Mouse (Mus musculus) limb, embryonic 11.5 days (tissue): ENCODE data around the gene Papss1. TPM values are rescaled to one million over a fixed set of nuclear protein-coding genes. Genes with fewer than 3 reads are reported as not detected.

Experiments
- ATAC-seq: fragments of 200-750 bp; cut with Nextera tagmentation; 2 replicates; pipeline ENCODE4 v1.8.0; 2017; ENCODE audit warnings: low read depth; ENCODE audit not compliant: insufficient number of reproducible peaks, low FRiP score, low TSS enrichment
- DNase-seq: peaks from one replicate; pipeline ENCODE4 v3.0.0-alpha.2; 2015; ENCODE audit warnings: low spot score
- H3K27ac ChIP-seq: fragments of 300-500 bp; sonication (generic); replicated peaks from 2 replicates; pipeline ENCODE4 v1.5.1; 2014; ENCODE audit warnings: low read depth, mild to moderate bottlenecking, low read length
- H3K27me3 ChIP-seq: fragments of 300-500 bp; sonication (generic); 2 replicates; pipeline ENCODE4 v1.6.1; 2014; ENCODE audit warnings: mild to moderate bottlenecking, low read length, mixed read lengths; ENCODE audit not compliant: control insufficient read depth, insufficient read depth
- H3K36me3 ChIP-seq: fragments of 300-500 bp; sonication (generic); 2 replicates; pipeline ENCODE4 v1.6.1; 2014; ENCODE audit warnings: mild to moderate bottlenecking, low read length, moderate library complexity, mixed read lengths; ENCODE audit not compliant: control insufficient read depth, insufficient read depth
- H3K4me1 ChIP-seq: fragments of 300-500 bp; sonication (generic); 2 replicates; pipeline ENCODE4 v1.6.1; 2014; ENCODE audit warnings: low read length, mixed read lengths; ENCODE audit not compliant: control insufficient read depth, insufficient read depth
- H3K4me2 ChIP-seq: fragments of 300-500 bp; sonication (generic); 2 replicates; pipeline ENCODE4 v1.6.1; 2014; ENCODE audit warnings: low read depth, mild to moderate bottlenecking, moderate library complexity; ENCODE audit not compliant: severe bottlenecking
- H3K4me3 ChIP-seq: fragments of 300-500 bp; sonication (generic); 2 replicates; pipeline ENCODE4 v1.5.1; 2014; ENCODE audit warnings: low read depth, low read length
- H3K9ac ChIP-seq: fragments of 300-500 bp; sonication (generic); 2 replicates; pipeline ENCODE4 v1.6.1; 2014; ENCODE audit warnings: mild to moderate bottlenecking, low read length
- H3K9me3 ChIP-seq: fragments of 300-500 bp; sonication (generic); 2 replicates; pipeline ENCODE4 v1.6.1; 2016; ENCODE audit warnings: low read length; ENCODE audit not compliant: control insufficient read depth
- WGBS: fragments of 180-500 bp; shearing (Covaris S2); extraction: QIAGEN DNeasy Blood & Tissue Kit; methylation state at CpG from one replicate; pipeline ENCODE4 v1.1.7; 2014; 5-methylcytosine and 5-hydroxymethylcytosine counted together
- polyA plus RNA-seq: library from polyadenylated mRNA; unstranded; fragments of >200 nt; fragmentation: Nextera tagmentation; extraction: Ambion mirVana; gene quantifications from 2 replicates; pipeline ENCODE4 v1.2.1, GENCODE M21; 2014

Gene Papss1
- polyA plus RNA-seq, 1 experiment from 2014 or later: 107 TPM

DNA sequence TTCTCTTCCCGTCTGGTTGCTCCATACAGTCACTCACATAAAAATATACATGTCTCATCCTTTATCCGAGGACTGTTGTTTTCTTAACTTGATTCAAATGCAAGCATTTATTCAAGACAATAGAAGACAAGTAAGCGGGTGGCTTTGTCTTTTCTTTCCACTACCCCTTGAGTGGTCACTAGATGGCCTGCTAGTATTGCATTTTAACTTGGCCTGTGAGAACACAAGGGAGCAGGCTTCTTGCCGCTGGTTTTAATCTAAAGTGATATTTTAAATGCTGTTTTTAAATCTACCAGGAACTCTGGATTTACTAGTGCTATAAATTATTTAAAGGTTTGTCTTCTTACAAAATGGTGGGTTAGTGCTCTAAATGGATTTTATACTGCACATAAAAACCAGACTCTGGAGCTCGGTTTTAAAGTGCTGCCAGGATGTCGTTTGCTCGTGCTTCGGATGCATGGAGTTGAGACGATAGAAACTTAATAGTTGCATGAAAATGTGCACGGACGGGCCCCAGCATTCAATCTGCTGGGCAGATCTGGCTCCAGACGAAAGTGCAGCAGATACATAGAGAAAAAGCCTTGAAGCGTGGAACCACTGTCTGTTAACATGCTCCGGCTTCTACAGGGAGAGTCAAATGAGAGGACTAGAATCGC is 28.7 kb downstream of the Papss1 start:
- peak overlapping the region; percentile 45; the same call in 1 of the 2 replicates for H3K27ac ChIP-seq
- H3K36me3 ChIP-seq: peaks cover 9% of the 10 kb centered on the region
- no peak for ATAC-seq
- no peaks in the 10 kb centered on the region for H3K27me3 ChIP-seq
- WGBS: 48% methylated on average over 15 of the region's 15 CpGs
- peak; percentile 51 for DNase-seq
- no peak overlapping the region for H3K9ac ChIP-seq
- H3K4me1 ChIP-seq: no peaks in the 10 kb centered on the region
- no peaks in the 10 kb centered on the region for H3K9me3 ChIP-seq
- no peak overlapping the region for H3K4me2 ChIP-seq
- no peak overlapping the region for H3K4me3 ChIP-seq

DNA sequence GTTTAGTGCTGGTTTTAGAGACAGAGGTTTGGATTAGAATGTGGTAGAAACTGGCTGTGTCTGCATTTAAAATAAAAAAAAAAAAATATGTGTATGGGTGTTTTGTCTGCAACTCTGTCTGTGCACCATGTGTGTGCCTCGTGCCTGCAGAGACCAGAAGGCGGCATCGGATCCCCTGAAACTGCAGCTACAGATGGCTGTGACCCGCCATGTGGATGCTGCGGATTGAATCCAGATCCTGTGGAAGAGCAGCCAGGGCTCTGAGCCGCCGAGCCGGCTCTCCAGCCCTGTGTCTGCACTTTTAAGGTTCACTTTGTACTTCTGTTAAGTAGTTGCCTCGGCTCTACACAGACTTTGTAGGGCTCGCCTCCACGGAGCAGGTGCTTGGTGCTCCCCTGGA is 29.8 kb downstream of the Papss1 start:
- H3K4me3 ChIP-seq: no peak overlapping the region
- H3K4me2 ChIP-seq: no peak overlapping the region
- no peaks in the 10 kb centered on the region for H3K9me3 ChIP-seq
- H3K9ac ChIP-seq: no peak overlapping the region
- peaks cover 7% of the 10 kb centered on the region for H3K36me3 ChIP-seq
- no peak for DNase-seq
- no peaks in the 10 kb centered on the region for H3K27me3 ChIP-seq
- no peaks in the 10 kb centered on the region for H3K4me1 ChIP-seq
- WGBS: 84% methylated on average over 11 of the region's 11 CpGs
- no peak for ATAC-seq
- H3K27ac ChIP-seq: no peak overlapping the region

DNA sequence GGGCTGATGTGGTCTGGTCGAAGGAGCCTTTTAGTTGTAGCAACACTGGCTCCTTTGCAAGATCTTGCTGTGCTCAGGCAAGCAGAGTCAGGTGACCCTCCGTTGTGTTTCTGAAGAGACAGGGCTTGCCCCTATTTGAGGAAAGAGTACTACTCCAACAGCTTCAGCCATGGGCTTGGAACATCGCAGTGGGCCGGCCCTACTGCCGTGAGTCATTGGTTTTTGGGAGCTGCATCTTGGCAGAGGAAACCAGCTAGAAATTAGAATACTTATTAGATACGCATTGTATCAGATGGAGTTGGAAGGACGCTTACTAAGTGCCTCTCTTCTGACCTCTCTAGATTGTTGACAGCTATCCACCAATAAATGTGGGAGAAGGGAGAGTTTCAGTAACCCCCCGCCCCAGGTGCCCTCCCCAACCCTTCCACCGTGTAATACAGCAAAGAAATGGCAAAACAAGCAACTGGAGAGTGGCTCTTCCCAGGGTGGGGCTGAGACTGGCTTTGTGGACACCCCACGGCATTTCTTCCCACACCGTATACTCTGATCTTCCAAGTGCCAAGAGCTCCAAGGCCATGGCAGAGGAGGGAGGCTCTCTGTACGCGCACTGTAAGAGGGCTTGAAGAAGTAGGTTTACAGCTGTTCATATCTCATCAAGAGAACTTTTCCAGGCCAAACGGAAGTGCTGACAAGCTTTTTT is 31.1 kb downstream of the Papss1 start:
- DNase-seq: no peak
- Histone ChIP-seq H3K9ac (no peak overlapping the region), H3K27me3 (no peaks in the 10 kb centered on the region), H3K4me3 (no peak overlapping the region), H3K9me3 (no peaks in the 10 kb centered on the region), H3K36me3 (peaks cover 5% of the 10 kb centered on the region), H3K27ac (no peak overlapping the region), H3K4me1 (no peaks in the 10 kb centered on the region), H3K4me2 (no peak overlapping the region)
- no peak for ATAC-seq
- WGBS: 94% methylated on average over 14 of the region's 14 CpGs

- Histone ChIP-seq H3K36me3 (peaks cover 4% of the 10 kb centered on the region; the same call in 1 of the 2 replicates), H3K4me3 (no peak overlapping the region), H3K4me2 (no peak overlapping the region), H3K4me1 (no peaks in the 10 kb centered on the region), H3K27me3 (no peaks in the 10 kb centered on the region), H3K9me3 (no peaks in the 10 kb centered on the region), H3K27ac (no peak overlapping the region), H3K9ac (no peak overlapping the region)
- DNase-seq: no peak
- 93% methylated on average over 11 of the region's 11 CpGs for WGBS
- ATAC-seq: no peak
These were observed 36.2 kb downstream of the Papss1 start for GRCm38 (mm10) chr3:131600726-131601125.

GRCm38 (mm10) chr3:131601366-131601765 is 36.8 kb downstream of the Papss1 start:
- DNase-seq: no peak
- ATAC-seq: no peak
- H3K9ac ChIP-seq: no peak overlapping the region
- H3K4me2 ChIP-seq: no peak overlapping the region
- H3K27me3 ChIP-seq: no peaks in the 10 kb centered on the region
- no peaks in the 10 kb centered on the region for H3K4me1 ChIP-seq
- no peak overlapping the region for H3K4me3 ChIP-seq
- H3K27ac ChIP-seq: no peak overlapping the region
- peaks cover 4% of the 10 kb centered on the region; the same call in 1 of the 2 replicates for H3K36me3 ChIP-seq
- no peaks in the 10 kb centered on the region for H3K9me3 ChIP-seq
- 97% methylated on average over 1 of the region's 1 CpGs for WGBS

DNA sequence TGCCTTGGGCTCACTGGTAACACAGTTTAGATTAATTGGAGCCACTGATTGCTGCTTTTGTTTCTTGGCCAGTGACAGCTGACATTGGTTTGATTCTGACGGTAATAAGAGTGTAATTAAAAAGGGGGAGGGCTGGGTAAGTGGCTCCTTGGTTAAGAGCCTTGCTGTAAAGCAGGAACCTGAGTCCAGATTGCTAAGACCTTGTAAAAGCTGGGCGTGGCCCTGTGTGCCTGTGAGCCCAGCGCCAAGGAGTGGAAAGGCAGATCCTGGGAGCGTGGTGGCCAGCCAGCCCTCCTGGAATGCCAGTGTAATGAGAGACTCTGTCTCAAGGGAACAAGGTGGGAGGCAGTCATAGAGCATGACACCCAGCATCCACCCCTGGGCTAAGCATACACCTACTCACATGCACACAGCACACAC is 38.4 kb downstream of the Papss1 start:
- peaks cover 4% of the 10 kb centered on the region; the same call in 1 of the 2 replicates for H3K36me3 ChIP-seq
- ATAC-seq: peak; percentile 44; the same call in 1 of the 2 replicates
- WGBS: 51% methylated on average over 4 of the region's 4 CpGs

GRCm38 (mm10) chr3:131608112-131608511 is 43.5 kb downstream of the Papss1 start:
- peaks cover 5% of the 10 kb centered on the region; the same call in 1 of the 2 replicates for H3K36me3 ChIP-seq

More for the DNA sequence above, 38.4 kb downstream of the Papss1 start:
- no peak for DNase-seq
- Histone ChIP-seq H3K9ac (no peak overlapping the region), H3K4me2 (no peak overlapping the region), H3K4me3 (no peak overlapping the region), H3K4me1 (no peaks in the 10 kb centered on the region), H3K9me3 (no peaks in the 10 kb centered on the region), H3K27ac (no peak overlapping the region), H3K27me3 (no peaks in the 10 kb centered on the region)

GRCm38 (mm10) chr3:131609651-131610050 is 45.1 kb downstream of the Papss1 start:
- Histone ChIP-seq H3K4me3 (no peak overlapping the region), H3K4me1 (peaks cover 9% of the 10 kb centered on the region), H3K36me3 (peaks cover 7% of the 10 kb centered on the region; the same call in 1 of the 2 replicates), H3K4me2 (no peak overlapping the region), H3K9me3 (no peaks in the 10 kb centered on the region), H3K27ac (no peak overlapping the region), H3K27me3 (no peaks in the 10 kb centered on the region), H3K9ac (no peak overlapping the region)
- 85% methylated on average over 4 of the region's 4 CpGs for WGBS
- DNase-seq: no peak
- ATAC-seq: no peak

More at GRCm38 (mm10) chr3:131608112-131608511, 43.5 kb downstream of the Papss1 start:
- no peak for ATAC-seq
- Histone ChIP-seq H3K9me3 (no peaks in the 10 kb centered on the region), H3K4me2 (no peak overlapping the region), H3K27ac (no peak overlapping the region), H3K4me1 (no peaks in the 10 kb centered on the region), H3K27me3 (no peaks in the 10 kb centered on the region), H3K9ac (no peak overlapping the region), H3K4me3 (no peak overlapping the region)
- WGBS: 86% methylated on average over 6 of the region's 6 CpGs
- DNase-seq: no peak
